Mouse (Mus musculus): ENCODE measurements around the gene Pira2.
"Not testable (repeated sequence)": the region's sequence is repeated elsewhere in the genome, so short reads cannot be mapped to it uniquely, and the experiment has no call there.

Pira2 gene

GRCm38 (mm10) chr7:3844951-3845350 lies at the start of gene Pira2:
Gene Pira2, minus strand, starts transcription at chr7:3845051.
- not testable (repeated sequence) for ATAC-seq (ENCODE audit: insufficient number of reproducible peaks, low FRiP score, low TSS enrichment)

GRCm38 (mm10) chr7:3875032-3875431 lies 30.2 kb upstream of the Pira2 start:
- not testable (repeated sequence) for ATAC-seq (ENCODE audit: insufficient number of reproducible peaks, low FRiP score, low TSS enrichment)

- not testable (repeated sequence) for ATAC-seq (ENCODE audit: insufficient number of reproducible peaks, low FRiP score, low TSS enrichment)
Observed at GRCm38 (mm10) chr7:3837854-3838253, 7.0 kb downstream of the Pira2 start.

- not testable (repeated sequence) for ATAC-seq (ENCODE audit: insufficient number of reproducible peaks, low FRiP score, low TSS enrichment)
Observed at GRCm38 (mm10) chr7:3830633-3831032, 14.2 kb downstream of the Pira2 start.

GRCm38 (mm10) chr7:3825599-3825998 lies 19.3 kb downstream of the Pira2 start, which contains the start of gene Gm15448:
Gene Gm15448, minus strand, starts transcription at chr7:3825687.
- not testable (repeated sequence) for ATAC-seq (ENCODE audit: insufficient number of reproducible peaks, low FRiP score, low TSS enrichment)

- ATAC-seq (ENCODE audit: insufficient number of reproducible peaks, low FRiP score, low TSS enrichment), result not testable (repeated sequence)
Observed at GRCm38 (mm10) chr7:3811912-3812311, 32.9 kb downstream of the Pira2 start.

GRCm38 (mm10) chr7:3802935-3803334 lies 41.9 kb downstream of the Pira2 start:
- ATAC-seq (ENCODE audit: insufficient number of reproducible peaks, low FRiP score, low TSS enrichment), result not testable (repeated sequence)

- ATAC-seq (ENCODE audit: insufficient number of reproducible peaks, low FRiP score, low TSS enrichment), result not testable (repeated sequence)
Observed at GRCm38 (mm10) chr7:3799940-3800339, 44.9 kb downstream of the Pira2 start.

- not testable (repeated sequence) for ATAC-seq (ENCODE audit: insufficient number of reproducible peaks, low FRiP score, low TSS enrichment)
Observed at GRCm38 (mm10) chr7:3796286-3796685, 48.6 kb downstream of the Pira2 start.
